Mouse (Mus musculus): Measurements from ENCODE around the gene Cyp2u1.
A peak's percentile ranks its signal among the peaks of the same experiment; 100 is the strongest.

Cyp2u1 gene

GRCm38 (mm10) chr3:131255399-131255981 lies 47.5 kb downstream of the Cyp2u1 start:
- DNase-seq (ENCODE audit: low read depth): no peak

- DNase-seq (ENCODE audit: low read depth): no peak
Measured at GRCm38 (mm10) chr3:131254991-131255390, 48.0 kb downstream of the Cyp2u1 start.

GRCm38 (mm10) chr3:131251601-131252000 lies 51.4 kb downstream of the Cyp2u1 start:
- DNase-seq (ENCODE audit: low read depth): no peak

- DNase-seq (ENCODE audit: low read depth): no peak
Measured at GRCm38 (mm10) chr3:131250978-131251377, 52.0 kb downstream of the Cyp2u1 start.

GRCm38 (mm10) chr3:131250283-131250682 lies 52.7 kb downstream of the Cyp2u1 start:
- DNase-seq (ENCODE audit: low read depth): no peak

GRCm38 (mm10) chr3:131248444-131248843 lies 54.6 kb downstream of the Cyp2u1 start:
- DNase-seq (ENCODE audit: low read depth): no peak

- DNase-seq (ENCODE audit: low read depth): no peak
Measured at GRCm38 (mm10) chr3:131247851-131248250, 55.2 kb downstream of the Cyp2u1 start.

- no peak for DNase-seq (ENCODE audit: low read depth)
Measured at GRCm38 (mm10) chr3:131247447-131247846, 55.6 kb downstream of the Cyp2u1 start.

- no peak for DNase-seq (ENCODE audit: low read depth)
Measured at GRCm38 (mm10) chr3:131246579-131247046, 56.4 kb downstream of the Cyp2u1 start.

- peak; percentile 49 for DNase-seq (ENCODE audit: low read depth)
Measured at GRCm38 (mm10) chr3:131245766-131246578, 57.1 kb downstream of the Cyp2u1 start.

Data from c-Kit-positive CD71-negative TER-119-negative erythroid progenitor cells, embryonic 14.5 days (primary cell).